Mouse (Mus musculus): ENCODE measurements around the gene Ptch1. TPM values are rescaled to one million over a fixed set of nuclear protein-coding genes. Genes with fewer than 3 reads are reported as not detected.

Ptch1 gene
- polyA plus RNA-seq, 1 experiment, result 27.8 TPM

DNA sequence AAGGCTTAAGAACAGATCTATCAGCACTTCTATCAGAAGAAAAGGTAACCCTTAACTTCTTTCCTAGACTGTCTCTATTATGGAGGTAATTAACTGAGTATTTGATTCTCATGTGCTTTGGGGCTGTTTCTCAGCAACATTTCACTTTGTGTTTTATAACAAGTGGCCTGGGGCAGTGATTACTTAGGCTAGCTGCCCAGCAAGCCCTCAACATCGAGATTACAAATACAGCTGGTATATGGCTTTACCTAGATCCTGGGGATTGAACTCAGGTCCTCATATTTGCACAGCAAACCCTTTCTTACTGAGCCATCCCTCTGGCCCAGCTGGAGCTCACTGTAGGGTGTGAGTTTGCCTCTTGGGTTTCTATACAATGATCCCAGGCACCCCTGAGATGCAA, 67.0 kb downstream of the Ptch1 start:
- DNase-seq (ENCODE audit: extremely low spot score in 1 of 2, low spot score in 1 of 2), result no peak

DNA sequence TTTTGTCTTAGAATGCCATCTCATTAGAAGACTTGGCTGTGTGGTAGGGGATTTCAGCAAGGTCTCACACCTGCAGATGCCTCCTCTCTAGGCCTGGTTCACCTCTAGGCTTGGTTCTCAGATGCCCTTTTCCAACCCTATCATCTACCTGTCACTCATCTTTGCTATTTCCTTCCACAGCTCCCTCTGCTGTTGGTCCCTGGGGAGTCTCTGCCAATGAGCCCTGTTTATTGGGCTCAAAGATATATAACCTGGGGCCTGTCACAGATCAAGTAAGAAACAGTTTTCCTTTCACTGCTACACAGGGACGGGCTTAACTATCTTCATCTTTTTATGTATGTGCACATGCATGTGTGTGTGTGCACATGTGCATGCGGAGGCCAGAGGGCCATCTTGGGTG, 71.0 kb downstream of the Ptch1 start:
- DNase-seq (ENCODE audit: extremely low spot score in 1 of 2, low spot score in 1 of 2), result no peak

DNA sequence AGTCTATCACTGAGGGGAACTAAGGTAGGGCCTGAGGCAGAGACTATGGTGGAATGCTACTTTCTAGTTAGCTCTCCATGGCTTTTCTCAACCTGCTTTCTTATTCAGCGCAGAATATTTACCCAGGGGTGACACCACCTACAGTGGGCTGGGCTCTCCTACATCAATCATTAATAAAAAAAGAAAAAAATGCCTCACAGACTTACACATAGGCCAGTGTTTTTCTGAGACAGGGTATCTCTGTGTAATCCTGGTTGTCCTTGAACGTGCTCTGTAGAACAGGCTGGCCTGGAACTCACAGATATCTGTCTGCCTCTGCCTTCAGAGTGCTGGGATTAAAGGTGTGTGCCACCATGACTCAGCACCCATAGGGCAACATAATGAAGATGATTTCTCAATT, 73.9 kb downstream of the Ptch1 start:
- no peak for DNase-seq (ENCODE audit: extremely low spot score in 1 of 2, low spot score in 1 of 2)

GRCm38 (mm10) chr13:63496646-63497582, 76.5 kb downstream of the Ptch1 start, which contains the start of gene Fancc:
Fancc (minus strand) TSS chr13:63497278.
- DNase-seq (ENCODE audit: extremely low spot score in 1 of 2, low spot score in 1 of 2), result no peak

GRCm38 (mm10) chr13:63487707-63488042, 85.7 kb downstream of the Ptch1 start:
- DNase-seq (ENCODE audit: extremely low spot score in 1 of 2, low spot score in 1 of 2), result no peak

DNA sequence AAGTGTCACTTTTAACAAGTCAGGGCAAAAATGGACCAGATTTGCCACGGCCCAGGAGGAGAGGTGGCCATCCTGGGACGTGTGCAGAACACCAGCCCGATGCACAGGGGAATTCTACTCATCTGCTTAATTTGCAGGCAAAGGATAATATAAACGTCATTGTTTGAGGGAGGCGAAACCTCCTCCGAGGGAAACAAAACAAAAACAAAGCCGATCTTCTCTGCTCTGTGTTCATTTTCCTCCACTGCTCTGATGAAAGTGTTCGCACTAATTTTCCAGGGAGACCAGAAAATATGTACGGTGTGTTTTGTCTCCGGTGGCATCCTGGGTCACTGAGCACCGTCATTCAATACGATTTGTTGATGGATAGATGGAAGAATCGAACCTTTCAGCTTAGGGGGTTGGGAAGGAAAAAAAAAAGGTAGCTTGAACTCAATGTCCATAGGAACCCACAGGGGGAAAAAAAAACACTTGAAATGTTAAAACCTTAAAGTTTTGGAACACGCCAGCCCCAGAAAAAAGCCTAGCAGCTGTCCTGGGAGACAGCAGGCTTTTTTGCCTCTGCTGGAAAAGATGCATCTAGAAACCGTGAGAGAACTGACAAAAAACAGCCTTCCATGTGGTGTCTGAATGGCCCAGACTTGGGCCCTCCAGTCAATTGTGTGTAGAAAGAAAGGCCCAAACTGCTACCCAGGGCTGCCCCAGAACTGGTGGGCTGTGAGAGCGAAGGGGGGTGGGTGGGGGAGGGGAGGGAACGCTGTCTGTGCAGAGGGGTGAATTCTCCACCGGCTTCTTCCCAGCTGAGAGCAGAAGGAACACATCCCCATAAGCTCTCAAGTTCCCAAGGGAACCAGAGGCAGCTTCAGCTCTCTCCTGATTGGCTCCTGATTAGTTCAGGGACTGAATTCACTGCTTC, 86.3 kb downstream of the Ptch1 start:
- no peak for DNase-seq (ENCODE audit: extremely low spot score in 1 of 2, low spot score in 1 of 2)

- DNase-seq (ENCODE audit: extremely low spot score in 1 of 2, low spot score in 1 of 2), result no peak
Measured at GRCm38 (mm10) chr13:63475356-63475755, 98.0 kb downstream of the Ptch1 start.

Other genes starting within 250 kb of the Ptch1 start
- gene Fancc, start 76.3 kb downstream of the Ptch1 start, polyA plus RNA-seq (2012; rRNA removed), result 9.9 and 12.3 TPM in 2 replicates
- gene Ercc6l2, start 241.6 kb upstream of the Ptch1 start, polyA plus RNA-seq (2012; rRNA removed), result 16.4 and 18.8 TPM in 2 replicates